26 mouse cellular contexts compared by ENCODE assay signal in genomic region chr14:60189771-60190170, GRCm38 (mm10). TPM values are rescaled to one million over a fixed set of nuclear protein-coding genes. Genes with fewer than 3 reads are reported as not detected.
DNase-seq lines count a peak whose midpoint lies in the region; ATAC-seq and TF ChIP-seq lines count a peak whose summit lies in the region.
"Had no signal": no experiment of that assay in that cellular context is flagged by ENCODE, and none has a peak within 500 bp of the region (broad histone marks: within the 10 kb centered on the region; RNA-seq: fewer than 3 reads in every experiment).

No protein-coding gene starts in this region.

- peak overlapping the region; percentile 6; the same call in 1 of the 2 replicates for H3K4me2 ChIP-seq in heart, embryonic 11.5 days
- no peak overlapping the region for H3K4me2 ChIP-seq in heart, postnatal 0 days (ENCODE audit: low read depth, low read length)
- H3K4me2 ChIP-seq: embryonic facial prominence, embryonic 15.5 days; intestine, embryonic 15.5 days; midbrain, embryonic 15.5 days; neural tube, embryonic 12.5 days had no signal

- WGBS in heart, embryonic 11.5 days (ENCODE audit: insufficient replicate concordance): 44% methylated on average over 5 of the region's 5 CpGs
- 23% methylated on average over 5 of the region's 5 CpGs for whole genome bisulfite sequencing in heart, postnatal 0 days

- H3K4me1 ChIP-seq in heart, embryonic 11.5 days (ENCODE audit: control insufficient read depth, insufficient read depth, low read length): peaks cover 10% of the 10 kb centered on the region; the same call in 1 of the 2 replicates
- peaks cover 12% of the 10 kb centered on the region for H3K4me1 ChIP-seq in heart, postnatal 0 days (ENCODE audit: control insufficient read depth, insufficient read depth)
- H3K4me1 ChIP-seq: embryonic facial prominence, embryonic 15.5 days; hindbrain, embryonic 10.5 days; intestine, embryonic 15.5 days; limb, embryonic 10.5 days; midbrain, embryonic 15.5 days; neural tube, embryonic 12.5 days had no signal

- H3K4me3 ChIP-seq in heart, embryonic 11.5 days (ENCODE audit: low read depth, low read length): no peak overlapping the region
- H3K4me3 ChIP-seq in heart, postnatal 0 days (ENCODE audit: low read depth, low read length): no peak overlapping the region
- H3K4me3 ChIP-seq: embryonic facial prominence, embryonic 15.5 days; hindbrain, embryonic 10.5 days; intestine, embryonic 15.5 days; limb, embryonic 10.5 days; midbrain, embryonic 15.5 days; neural tube, embryonic 12.5 days had no signal

- no peak for ATAC-seq in heart, embryonic 11.5 days (replicated peaks; ENCODE audit: insufficient number of reproducible peaks, low FRiP score, low TSS enrichment)
- peak; percentile 83 for ATAC-seq in heart, postnatal 0 days (ENCODE audit: insufficient read depth, low read depth)
- ATAC-seq: forebrain, embryonic 16.5 days; hindbrain, embryonic 16.5 days; intestine, embryonic 15.5 days; midbrain, embryonic 15.5 days had no signal

- H3K36me3 ChIP-seq in heart, embryonic 11.5 days (ENCODE audit: control insufficient read depth, insufficient read depth, low read length): no peaks in the 10 kb centered on the region
- no peaks in the 10 kb centered on the region for H3K36me3 ChIP-seq in heart, postnatal 0 days (replicated peaks; ENCODE audit: control insufficient read depth, insufficient read depth, low read length)
- H3K36me3 ChIP-seq: embryonic facial prominence, embryonic 15.5 days; hindbrain, embryonic 10.5 days; intestine, embryonic 15.5 days; limb, embryonic 10.5 days; midbrain, embryonic 15.5 days; neural tube, embryonic 12.5 days had no signal

- no peaks in the 10 kb centered on the region for H3K9me3 ChIP-seq in heart, embryonic 11.5 days (replicated peaks; ENCODE audit: control insufficient read depth, low read length)
- no peaks in the 10 kb centered on the region for H3K9me3 ChIP-seq in heart, postnatal 0 days (replicated peaks; ENCODE audit: control insufficient read depth, low read length)
- H3K9me3 ChIP-seq: embryonic facial prominence, embryonic 15.5 days; hindbrain, embryonic 10.5 days; intestine, embryonic 15.5 days; limb, embryonic 10.5 days; midbrain, embryonic 15.5 days; neural tube, embryonic 12.5 days had no signal

- peak; percentile 13 to 17 for DNase-seq in heart, adult 9 months (ENCODE audit: low spot score in 2 of 2)
- DNase-seq in heart, postnatal 36 days: no peak
- DNase-seq in MN1 (ENCODE audit: low spot score): peak; percentile 6
- DNase-seq in heart, postnatal 0 days (ENCODE audit: low spot score): peak; percentile 62
- DNase-seq in frontal cortex, postnatal 36 days (ENCODE audit: low spot score in 2 of 2): no peak
- DNase-seq in yolk sac, embryonic 10.5 days (ENCODE audit: low spot score): no peak
- DNase-seq in Muller cell, postnatal 12 days (ENCODE audit: inconsistent ontology term): no peak
- DNase-seq: cerebellum, adult 18-20 months; cerebellum, postnatal 25 days; embryo, embryonic 11 days; gastrocnemius, postnatal 36 days; kidney, adult 8-10 months; kidney, postnatal 10 days; liver; lung, postnatal 4 days; right cerebral cortex, postnatal 4 days had no signal

- TF ChIP-seq EP300 in heart, postnatal 0 days (IDR thresholded peaks at IDR 0.05; ENCODE audit: low read depth): 0 out of 2 replicates have a peak, but pooled peaks have one; percentile 44

- no peak overlapping the region for H3K9ac ChIP-seq in heart, embryonic 11.5 days (ENCODE audit: low read depth, low read length)
- H3K9ac ChIP-seq in heart, postnatal 0 days (replicated peaks; ENCODE audit: low read depth, low read length): no peak overlapping the region
- H3K9ac ChIP-seq: embryonic facial prominence, embryonic 15.5 days; intestine, embryonic 15.5 days; midbrain, embryonic 15.5 days; neural tube, embryonic 12.5 days had no signal

- peak overlapping the region; percentile 65; the same call in 1 of the 2 replicates for H3K27ac ChIP-seq in heart, embryonic 11.5 days (ENCODE audit: low read depth, low read length)
- H3K27ac ChIP-seq in heart, postnatal 0 days (ENCODE audit: low read depth): peak overlapping the region; percentile 80
- H3K27ac ChIP-seq: embryonic facial prominence, embryonic 15.5 days; hindbrain, embryonic 10.5 days; intestine, embryonic 15.5 days; limb, embryonic 10.5 days; midbrain, embryonic 15.5 days; neural tube, embryonic 12.5 days; stomach, postnatal 0 days had no signal

- TF ChIP-seq CTCF in heart, postnatal 0 days (IDR thresholded peaks at IDR 0.05; ENCODE audit: low read depth): no peak

- intact Hi-C loops in heart, postnatal 36 days (cut with DNase I): no loop called here

- H3K27me3 ChIP-seq in heart, embryonic 11.5 days (ENCODE audit: control insufficient read depth, insufficient read depth, low read length): no peaks in the 10 kb centered on the region
- H3K27me3 ChIP-seq in heart, postnatal 0 days (ENCODE audit: control insufficient read depth, insufficient read depth, low read length): no peaks in the 10 kb centered on the region
- H3K27me3 ChIP-seq: embryonic facial prominence, embryonic 15.5 days; intestine, embryonic 15.5 days; midbrain, embryonic 15.5 days; neural tube, embryonic 12.5 days had no signal

RNA-seq across cellular contexts. Expression of gene Atp8a2, which starts 7.2 kb away (rescaled TPM):
- total RNA-seq in heart, postnatal 36 days (2021): 1 to 10 TPM; 4.4 to 5.0 TPM
- 6.8 and 7.8 TPM in 2 replicates for polyA plus RNA-seq in heart, embryonic 11.5 days (2014; fragmentation: Nextera tagmentation; extraction: Ambion mirVana)
- total RNA-seq in heart, postnatal 0 days (2014; rRNA removed; ENCODE audit: low replicate concordance): 2.8 and 115 TPM in 2 replicates
- 4.9 and 5.2 TPM in 2 replicates for polyA plus RNA-seq in heart, postnatal 0 days (2015; fragmentation: Nextera tagmentation; extraction: Ambion mirVana)

Comparison
In these comparisons a context has a peak if more than half of its experiments do, and no peak if none do; other contexts are left out.
1. DNase-seq: peak in heart, adult 9 months (2 of 2), MN1 (single experiment) and heart, postnatal 0 days (single experiment); none in heart, postnatal 36 days (0 of 2), frontal cortex, postnatal 36 days (0 of 2), yolk sac, embryonic 10.5 days (single experiment) and Muller cell, postnatal 12 days (single experiment).